Mouse (Mus musculus) neural tube, embryonic 14.5 days (tissue): ENCODE measurements at regions not wholly inside any gene's neighbourhood (a gene's known extent, or its start where the extent isn't known, plus 50 kb on each side); places are given as distances from the start of the nearest gene placed in this dataset.
A peak's percentile ranks its signal among the peaks of the same experiment; 100 is the strongest.
"Not testable (repeated sequence)": the region's sequence is repeated elsewhere in the genome, so short reads cannot be mapped to it uniquely, and the experiment has no call there.

Source experiments
- ATAC-seq: fragments of 200-750 bp; cut with Nextera tagmentation; 2 replicates; pipeline ENCODE4 v1.8.0; 2017; ENCODE audit warnings: low read depth, mild to moderate bottlenecking, moderate TSS enrichment, moderate library complexity
- H3K27ac ChIP-seq: fragments of 300-500 bp; sonication (generic); 2 replicates; pipeline ENCODE4 v1.5.1; 2014; ENCODE audit warnings: low read depth, mild to moderate bottlenecking, control low read depth, low read length, moderate library complexity, mixed read lengths
- H3K27me3 ChIP-seq: fragments of 300-500 bp; sonication (generic); 2 replicates; pipeline ENCODE4 v1.6.1; 2014; ENCODE audit warnings: low read length; ENCODE audit not compliant: control insufficient read depth, insufficient read depth
- H3K36me3 ChIP-seq: fragments of 300-500 bp; sonication (generic); 2 replicates; pipeline ENCODE4 v1.6.1; 2014; ENCODE audit warnings: low read length, mixed read lengths; ENCODE audit not compliant: control insufficient read depth, insufficient read depth
- H3K4me1 ChIP-seq: fragments of 300-500 bp; sonication (generic); 2 replicates; pipeline ENCODE4 v1.6.1; 2014; ENCODE audit warnings: low read length; ENCODE audit not compliant: control insufficient read depth, insufficient read depth
- H3K4me2 ChIP-seq: fragments of 300-500 bp; sonication (generic); 2 replicates; pipeline ENCODE4 v1.6.1; 2014; ENCODE audit warnings: mild to moderate bottlenecking, low read depth, low read length, control low read depth
- H3K4me3 ChIP-seq: fragments of 300-500 bp; sonication (generic); 2 replicates; pipeline ENCODE4 v1.5.1; 2014; ENCODE audit warnings: low read depth, low read length, control low read depth, mixed read lengths
- H3K9ac ChIP-seq: fragments of 300-500 bp; sonication (generic); replicated peaks from 2 replicates; pipeline ENCODE4 v1.6.1; 2014; ENCODE audit warnings: low read depth, mild to moderate bottlenecking, control low read depth, low read length, mixed read lengths
- H3K9me3 ChIP-seq: fragments of 300-500 bp; sonication (generic); 2 replicates; pipeline ENCODE4 v1.6.1; 2016; ENCODE audit warnings: low read length; ENCODE audit not compliant: control insufficient read depth
- WGBS: fragments of 180-500 bp; shearing (Covaris S2); extraction: QIAGEN DNeasy Blood & Tissue Kit; methylation state at CpG from one replicate; pipeline ENCODE4 v1.1.7; 2014; 5-methylcytosine and 5-hydroxymethylcytosine counted together

- Histone ChIP-seq H3K9ac (no peak overlapping the region), H3K27me3 (no peaks in the 10 kb centered on the region), H3K4me1 (no peaks in the 10 kb centered on the region), H3K4me2 (no peak overlapping the region), H3K27ac (no peak overlapping the region), H3K9me3 (no peaks in the 10 kb centered on the region), H3K4me3 (no peak overlapping the region), H3K36me3 (no peaks in the 10 kb centered on the region)
- no peak for ATAC-seq
- 69% methylated on average over 6 of the region's 6 CpGs for WGBS
These were observed 95.6 kb upstream of the Thpo start for GRCm38 (mm10) chr16:20829732-20830435.

DNA sequence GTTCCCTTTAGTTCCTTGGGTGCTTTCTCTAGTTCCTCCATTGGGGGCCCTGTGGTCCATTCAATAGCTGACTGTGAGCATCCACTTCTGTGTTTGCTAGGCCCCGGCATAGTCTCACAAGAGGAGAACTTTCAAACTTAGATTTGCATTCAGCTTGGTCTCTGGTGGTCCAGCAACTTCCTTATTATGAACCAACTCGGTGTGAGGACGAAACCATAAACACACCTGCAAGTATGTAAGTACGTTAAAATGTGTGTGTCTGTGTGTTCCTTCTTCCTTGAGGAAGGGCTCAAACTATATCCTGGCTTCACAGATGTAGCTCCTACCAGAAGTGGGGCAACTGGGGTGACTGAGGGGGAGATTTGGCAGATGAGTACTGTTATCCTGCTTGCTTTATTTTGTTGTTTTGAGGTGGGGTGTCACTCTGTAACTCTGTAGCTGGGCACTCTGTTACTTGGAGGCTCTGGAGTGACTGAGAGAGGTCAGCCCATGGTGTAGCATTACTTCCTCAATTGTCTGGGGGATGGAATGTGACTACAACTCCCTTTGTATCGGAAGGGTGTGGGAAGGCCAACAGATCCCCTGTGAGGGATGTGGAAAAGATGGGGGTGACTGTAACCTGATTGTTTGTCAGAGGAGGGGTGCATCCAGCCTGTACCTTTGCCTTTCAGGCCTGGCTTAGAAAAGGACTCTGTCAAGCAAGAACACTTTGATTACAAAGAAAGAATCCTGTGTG lies 94.9 kb upstream of the Thpo start:
- H3K36me3 ChIP-seq = no peaks in the 10 kb centered on the region
- ATAC-seq = no peak
- 85% methylated on average over 5 of the region's 5 CpGs for WGBS
- no peaks in the 10 kb centered on the region for H3K4me1 ChIP-seq
- no peak overlapping the region for H3K4me2 ChIP-seq
- no peaks in the 10 kb centered on the region for H3K9me3 ChIP-seq
- no peak overlapping the region for H3K27ac ChIP-seq
- no peak overlapping the region for H3K4me3 ChIP-seq
- H3K9ac ChIP-seq = no peak overlapping the region
- H3K27me3 ChIP-seq = no peaks in the 10 kb centered on the region

- Histone ChIP-seq H3K27ac (no peak overlapping the region), H3K4me2 (no peak overlapping the region), H3K9me3 (no peaks in the 10 kb centered on the region), H3K36me3 (no peaks in the 10 kb centered on the region), H3K4me1 (no peaks in the 10 kb centered on the region), H3K9ac (no peak overlapping the region), H3K4me3 (no peak overlapping the region), H3K27me3 (no peaks in the 10 kb centered on the region)
- WGBS = 82% methylated on average over 7 of the region's 7 CpGs
- ATAC-seq = no peak
These were observed 89.9 kb upstream of the Thpo start for GRCm38 (mm10) chr16:20824226-20824625.

DNA sequence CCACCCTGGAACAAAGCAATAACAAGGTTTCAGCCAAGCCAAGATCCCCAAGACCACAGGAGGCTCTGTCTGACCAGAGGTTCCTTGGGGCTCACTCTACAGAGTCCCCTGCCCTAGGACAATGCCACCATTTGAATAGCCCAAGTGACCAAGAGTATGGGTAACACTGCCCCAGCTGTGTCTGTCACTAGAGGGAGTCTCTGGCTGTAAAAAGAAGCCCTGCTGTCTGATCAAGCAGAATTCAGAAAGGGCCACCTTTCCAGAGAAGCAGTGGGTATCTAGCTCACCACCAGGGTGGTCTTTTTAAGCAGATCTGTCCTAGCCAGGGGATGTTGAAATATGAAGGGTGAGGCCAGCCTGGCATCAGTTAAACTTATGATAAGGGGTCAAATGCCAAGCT lies 86.6 kb upstream of the Thpo start:
- no peaks in the 10 kb centered on the region for H3K36me3 ChIP-seq
- no peak overlapping the region for H3K27ac ChIP-seq
- no peaks in the 10 kb centered on the region for H3K4me1 ChIP-seq
- ATAC-seq = no peak
- H3K9ac ChIP-seq = no peak overlapping the region
- H3K9me3 ChIP-seq = no peaks in the 10 kb centered on the region
- H3K4me2 ChIP-seq = no peak overlapping the region
- no peak overlapping the region for H3K4me3 ChIP-seq
- no peaks in the 10 kb centered on the region for H3K27me3 ChIP-seq

DNA sequence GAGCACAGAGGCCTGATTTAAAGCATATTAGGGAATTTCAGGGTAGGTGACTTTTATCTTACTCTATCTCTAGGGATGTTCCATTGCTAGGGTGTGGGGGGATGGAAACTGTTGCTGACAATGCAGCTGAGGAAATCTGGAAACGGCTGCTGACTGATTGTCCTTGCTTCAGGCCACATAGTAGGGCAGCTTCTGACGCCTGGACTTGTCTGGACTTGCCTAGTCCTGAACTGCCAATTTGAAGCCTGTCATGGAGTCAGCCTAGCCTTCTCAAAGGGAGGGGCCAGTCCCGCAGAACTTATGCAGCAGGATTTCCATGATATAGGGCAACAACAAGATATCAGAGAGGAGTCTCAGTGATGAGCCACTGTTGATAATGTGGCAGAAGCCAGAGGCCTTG lies 85.3 kb upstream of the Thpo start:
- Histone ChIP-seq H3K27me3 (no peaks in the 10 kb centered on the region), H3K9me3 (no peaks in the 10 kb centered on the region), H3K27ac (no peak overlapping the region), H3K4me1 (no peaks in the 10 kb centered on the region), H3K4me3 (no peak overlapping the region), H3K4me2 (no peak overlapping the region), H3K9ac (no peak overlapping the region), H3K36me3 (no peaks in the 10 kb centered on the region)
- WGBS = 88% methylated on average over 3 of the region's 3 CpGs
- ATAC-seq = no peak

- Histone ChIP-seq H3K9me3 (no peaks in the 10 kb centered on the region), H3K4me1 (no peaks in the 10 kb centered on the region), H3K9ac (no peak overlapping the region), H3K4me3 (no peak overlapping the region), H3K4me2 (no peak overlapping the region), H3K27me3 (no peaks in the 10 kb centered on the region), H3K27ac (no peak overlapping the region), H3K36me3 (no peaks in the 10 kb centered on the region)
- WGBS = 57% methylated on average over 5 of the region's 5 CpGs
- peak; percentile 49; the same call in 1 of the 2 replicates for ATAC-seq
These were observed 84.4 kb upstream of the Thpo start for GRCm38 (mm10) chr16:20818711-20819189.

DNA sequence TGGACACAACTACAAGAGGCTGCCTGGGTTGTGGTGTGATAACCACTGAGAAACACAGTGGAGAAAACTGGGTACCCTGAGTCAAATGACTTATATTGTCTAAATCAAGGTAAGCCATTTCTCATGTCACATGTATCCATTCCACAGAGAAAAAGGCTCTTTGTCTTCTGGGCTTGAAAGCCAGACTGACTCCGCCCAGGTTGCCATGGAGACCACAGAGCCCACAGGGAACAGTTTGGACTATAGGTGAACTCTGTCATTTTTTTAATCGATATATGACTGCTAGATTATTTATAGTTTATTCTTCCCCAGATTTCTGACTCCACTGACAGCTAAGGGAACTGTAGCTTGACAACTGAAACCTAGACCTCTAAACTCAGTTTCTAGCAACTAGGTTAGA lies 80.7 kb upstream of the Thpo start:
- no peaks in the 10 kb centered on the region for H3K4me1 ChIP-seq
- 56% methylated on average over 2 of the region's 2 CpGs for WGBS
- no peak overlapping the region for H3K9ac ChIP-seq
- no peaks in the 10 kb centered on the region for H3K9me3 ChIP-seq
- no peak for ATAC-seq
- no peak overlapping the region for H3K4me2 ChIP-seq
- no peak overlapping the region for H3K4me3 ChIP-seq
- H3K27ac ChIP-seq = no peak overlapping the region
- H3K27me3 ChIP-seq = no peaks in the 10 kb centered on the region
- no peaks in the 10 kb centered on the region for H3K36me3 ChIP-seq

- H3K36me3 ChIP-seq = no peaks in the 10 kb centered on the region
- no peak overlapping the region for H3K9ac ChIP-seq
These were observed 79.9 kb upstream of the Thpo start for GRCm38 (mm10) chr16:20814240-20814639.

DNA sequence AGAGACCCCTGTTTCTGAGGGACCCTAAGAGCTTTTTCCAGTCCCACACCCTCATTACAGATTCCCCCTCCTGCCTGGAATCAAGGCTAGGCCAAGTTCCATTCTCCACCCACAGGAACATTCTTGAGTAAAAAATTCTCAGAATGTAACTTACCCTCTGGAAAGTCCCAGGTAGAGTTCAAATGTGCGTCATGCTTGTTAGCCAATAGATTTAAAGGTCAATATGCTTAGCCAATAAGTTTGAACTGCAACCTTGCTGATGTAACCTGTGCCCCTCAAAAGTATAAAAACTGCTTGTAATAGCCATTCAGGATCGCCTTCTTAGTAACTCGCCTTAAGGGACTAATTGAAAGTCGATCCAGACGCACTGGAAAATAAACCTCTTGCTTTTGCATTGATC lies 77.7 kb upstream of the Thpo start:
- H3K27me3 ChIP-seq, H3K27ac ChIP-seq, H3K4me3 ChIP-seq, H3K9ac ChIP-seq, ATAC-seq, H3K4me2 ChIP-seq, H3K9me3 ChIP-seq, H3K36me3 ChIP-seq, H3K4me1 ChIP-seq: not testable (repeated sequence)
- 82% methylated on average over 5 of the region's 5 CpGs for WGBS

More at GRCm38 (mm10) chr16:20814240-20814639, 79.9 kb upstream of the Thpo start:
- Histone ChIP-seq H3K4me3 (no peak overlapping the region), H3K4me1 (no peaks in the 10 kb centered on the region), H3K27me3 (no peaks in the 10 kb centered on the region), H3K9me3 (no peaks in the 10 kb centered on the region), H3K27ac (no peak overlapping the region), H3K4me2 (no peak overlapping the region)
- ATAC-seq = no peak
